Mouse (Mus musculus) liver, adult 2 months (tissue): ENCODE measurements around the gene Utf1. TPM values are rescaled to one million over a fixed set of nuclear protein-coding genes. Genes with fewer than 3 reads are reported as not detected.

Experiments used
- DNase-seq: peaks from one replicate; pipeline ENCODE4 v3.0.0-alpha.2; 2011; ENCODE audit warnings: low read depth, low spot score; ENCODE audit errors: extremely low read depth
- H3K27ac ChIP-seq: fragments of 200-500 bp; replicated peaks from 2 replicates; pipeline ENCODE4 v1.5.1; 2012; ENCODE audit warnings: low read depth, mild to moderate bottlenecking, control low read depth, inconsistent platforms, low read length; ENCODE audit not compliant: insufficient read depth
- H3K27me3 ChIP-seq: fragments of 200-500 bp; 2 replicates; pipeline ENCODE4 v1.6.1; 2012; ENCODE audit warnings: mild to moderate bottlenecking, moderate library complexity, low read length, inconsistent platforms; ENCODE audit not compliant: control insufficient read depth, insufficient read depth
- H3K36me3 ChIP-seq: fragments of 200-500 bp; 2 replicates; pipeline ENCODE4 v1.6.1; 2012; ENCODE audit warnings: low read length, inconsistent platforms; ENCODE audit not compliant: control insufficient read depth, insufficient read depth
- H3K4me1 ChIP-seq: fragments of 200-500 bp; 2 replicates; pipeline ENCODE4 v1.6.1; 2011; ENCODE audit warnings: low read length; ENCODE audit not compliant: control insufficient read depth, insufficient read depth
- H3K4me3 ChIP-seq: fragments of 200-500 bp; 2 replicates; pipeline ENCODE4 v1.5.1; 2011; ENCODE audit warnings: low read depth, mild to moderate bottlenecking, control low read depth, low read length, moderate library complexity; ENCODE audit not compliant: insufficient read depth
- H3K79me2 ChIP-seq: fragments of 200-500 bp; 2 replicates; pipeline ENCODE4 v1.6.1; 2012; ENCODE audit warnings: inconsistent platforms, mild to moderate bottlenecking, low read length, moderate library complexity; ENCODE audit not compliant: control insufficient read depth, insufficient read depth
- H3K9ac ChIP-seq: fragments of 200-500 bp; 2 replicates; pipeline ENCODE4 v1.6.1; 2012; ENCODE audit warnings: low read depth, mild to moderate bottlenecking, control low read depth, inconsistent platforms, low read length
- CTCF ChIP-seq: fragments of 200-500 bp; IDR thresholded peaks from 2 replicates; pipeline ENCODE4 v1.5.1; 2011; ENCODE audit warnings: low read depth, low read length, control low read depth
- POLR2A ChIP-seq: fragments of 200-500 bp; IDR thresholded peaks from 2 replicates; pipeline ENCODE4 v1.6.1; 2011; ENCODE audit warnings: low read length, control low read depth; ENCODE audit not compliant: insufficient read depth; ENCODE audit errors: extremely low read depth
- WGBS: fragments of 180-500 bp; shearing (Covaris S2); methylation state at CpG from one replicate; pipeline ENCODE4 v1.1.7; 2018; 5-methylcytosine and 5-hydroxymethylcytosine counted together
- polyA plus RNA-seq: library from polyadenylated mRNA; depleted of rRNA; stranded (reverse); fragments of >200 nt; gene quantifications from 2 replicates; pipeline ENCODE4 v1.2.3, GENCODE M21; 2012; rRNA removed
- total RNA-seq: library from RNA; depleted of rRNA; stranded (reverse); fragments of >200 nt; gene quantifications from 2 replicates; pipeline ENCODE4 v1.2.3, GENCODE M21; 2014; rRNA removed

The Utf1 gene
- total RNA-seq (not detected in 2 replicates), polyA plus RNA-seq (not detected in 2 replicates)

GRCm38 (mm10) chr7:139943674-139944281, at the start of gene Utf1:
Gene Utf1 (plus strand): TSS chr7:139943789.
- H3K4me3 ChIP-seq: peak within 1 kb of the TSS; percentile 13; the same call in 1 of the 2 replicates
- H3K27me3 ChIP-seq: peaks cover 12% of the 10 kb centered on the region
- no peak for DNase-seq
- no peak for TF ChIP-seq POLR2A
- no peak for TF ChIP-seq CTCF
- H3K79me2 ChIP-seq: no peaks in the 10 kb centered on the region
- WGBS: 4% methylated on average over 59 of the region's 59 CpGs
- H3K4me1 ChIP-seq: no peaks in the 10 kb centered on the region
- H3K36me3 ChIP-seq: no peaks in the 10 kb centered on the region
- H3K9ac ChIP-seq: no peak within 1 kb of the TSS
- H3K27ac ChIP-seq: no peak within 1 kb of the TSS

GRCm38 (mm10) chr7:139894655-139895557, 48.7 kb upstream of the Utf1 start, which contains the start of gene Kndc1:
Gene Kndc1 (plus strand): TSS chr7:139894696.
- DNase-seq: no peak
- H3K36me3 ChIP-seq: no peaks in the 10 kb centered on the region
- peaks cover 5% of the 10 kb centered on the region; the same call in 1 of the 2 replicates for H3K27me3 ChIP-seq
- TF ChIP-seq CTCF (no peak), POLR2A (no peak)
- H3K9ac ChIP-seq: no peak within 1 kb of the TSS
- 2% methylated on average over 50 of the region's 50 CpGs for WGBS
- H3K4me1 ChIP-seq: no peaks in the 10 kb centered on the region
- no peak within 1 kb of the TSS for H3K27ac ChIP-seq
- no peak within 1 kb of the TSS for H3K4me3 ChIP-seq
- H3K79me2 ChIP-seq: no peaks in the 10 kb centered on the region

- TF ChIP-seq CTCF (no peak), POLR2A (no peak)
- no peaks in the 10 kb centered on the region for H3K79me2 ChIP-seq
- WGBS: 68% methylated on average over 7 of the region's 7 CpGs
- no peaks in the 10 kb centered on the region for H3K4me1 ChIP-seq
- no peaks in the 10 kb centered on the region for H3K36me3 ChIP-seq
- H3K27me3 ChIP-seq: peaks cover 5% of the 10 kb centered on the region; the same call in 1 of the 2 replicates
- no peak for DNase-seq
- H3K9ac ChIP-seq: no peak overlapping the region
- H3K4me3 ChIP-seq: no peak overlapping the region
- H3K27ac ChIP-seq: no peak overlapping the region
Observed at GRCm38 (mm10) chr7:139896271-139896670, 47.3 kb upstream of the Utf1 start.

GRCm38 (mm10) chr7:139896796-139897195, 46.8 kb upstream of the Utf1 start:
- H3K27me3 ChIP-seq: peaks cover 5% of the 10 kb centered on the region; the same call in 1 of the 2 replicates
- TF ChIP-seq POLR2A (no peak), CTCF (no peak)
- no peak overlapping the region for H3K27ac ChIP-seq
- no peaks in the 10 kb centered on the region for H3K4me1 ChIP-seq
- H3K36me3 ChIP-seq: no peaks in the 10 kb centered on the region
- no peak overlapping the region for H3K4me3 ChIP-seq
- no peak for DNase-seq
- no peaks in the 10 kb centered on the region for H3K79me2 ChIP-seq
- H3K9ac ChIP-seq: no peak overlapping the region
- 75% methylated on average over 7 of the region's 7 CpGs for WGBS

- Histone ChIP-seq H3K27ac (no peak overlapping the region), H3K9ac (no peak overlapping the region), H3K4me3 (no peak overlapping the region), H3K4me1 (no peaks in the 10 kb centered on the region), H3K36me3 (no peaks in the 10 kb centered on the region), H3K79me2 (no peaks in the 10 kb centered on the region), H3K27me3 (peaks cover 5% of the 10 kb centered on the region; the same call in 1 of the 2 replicates)
- no peak for DNase-seq
- no peak for TF ChIP-seq CTCF
- TF ChIP-seq POLR2A: no peak
- WGBS: 76% methylated on average over 2 of the region's 2 CpGs
Observed at GRCm38 (mm10) chr7:139898606-139899005, 45.0 kb upstream of the Utf1 start.
